Mouse (Mus musculus): Measurements from ENCODE around the gene Camkk2.

Camkk2 gene

DNA sequence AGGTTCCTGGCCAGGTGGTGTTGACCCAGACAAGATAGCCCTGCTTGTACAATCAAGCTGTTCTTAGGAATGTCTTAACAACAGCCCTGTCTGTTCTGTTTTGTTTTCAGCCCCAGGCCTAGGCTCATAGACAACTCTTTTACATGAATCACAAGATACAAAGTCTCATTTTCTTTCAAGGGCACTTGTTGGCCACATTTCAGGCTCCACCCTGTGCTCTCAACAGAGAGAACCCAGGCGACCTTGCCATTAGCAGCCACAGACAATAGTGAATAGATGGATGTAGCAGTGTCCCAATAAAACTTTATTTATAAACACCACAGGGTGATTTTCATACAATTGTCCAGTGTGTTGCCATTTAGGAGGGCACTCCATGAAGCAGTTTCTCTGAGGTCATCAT, 2.9 kb upstream of the Camkk2 start:
- DNase-seq (ENCODE audit: low read depth, low spot score) = no peak

GRCm38 (mm10) chr5:122780791-122781432, 1.7 kb upstream of the Camkk2 start:
- no peak for DNase-seq (ENCODE audit: low read depth, low spot score)

DNA sequence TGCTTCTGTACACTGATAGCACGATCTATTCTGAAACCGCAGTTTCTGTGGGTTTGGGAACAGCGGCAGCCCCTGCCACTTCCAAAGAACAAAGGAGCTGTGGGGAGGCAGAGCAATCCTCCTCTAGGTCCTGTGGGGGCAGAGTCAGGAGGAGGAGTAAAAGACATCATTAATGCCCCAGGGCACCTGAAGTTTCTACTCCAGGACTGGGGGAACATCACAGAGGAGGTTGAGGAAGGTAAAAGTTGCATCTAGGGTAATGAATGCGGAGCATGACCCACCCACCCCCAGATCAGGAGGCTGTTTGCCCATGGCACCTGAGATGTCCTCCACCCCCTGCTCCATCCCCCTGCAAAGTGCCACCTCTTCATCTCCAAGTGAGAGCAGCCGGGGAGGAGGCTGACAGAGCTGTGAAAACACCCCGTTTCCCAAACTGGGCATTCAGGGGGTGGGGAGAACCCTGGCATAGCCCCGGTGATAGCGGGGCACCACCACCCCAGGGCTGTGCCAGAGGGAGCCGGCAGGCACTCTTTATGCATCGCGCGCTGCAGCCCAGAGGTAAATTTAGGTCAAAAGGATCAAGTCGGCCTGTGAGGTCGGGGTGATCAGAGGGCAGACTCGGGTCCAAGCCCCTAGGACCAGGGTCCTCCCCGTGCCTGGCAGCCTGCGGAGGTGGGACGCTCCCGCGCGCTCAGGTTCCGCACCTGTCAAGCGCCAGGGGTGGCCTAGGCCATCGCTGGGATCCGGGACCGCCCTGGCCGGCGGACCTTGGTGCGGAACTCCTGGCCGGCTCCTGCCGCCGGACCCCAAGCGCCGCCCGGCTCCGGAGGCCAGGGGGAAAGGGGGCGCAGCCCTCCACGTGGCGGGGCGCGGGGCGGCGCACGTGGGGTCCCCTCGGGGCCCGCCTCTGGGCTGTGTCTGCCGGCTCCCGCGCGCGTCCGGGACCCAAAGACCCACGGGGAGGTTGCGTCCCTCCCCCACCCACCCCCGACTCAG, 680 bp downstream of the Camkk2 start:
- no peak for DNase-seq (ENCODE audit: low read depth, low spot score)

DNA sequence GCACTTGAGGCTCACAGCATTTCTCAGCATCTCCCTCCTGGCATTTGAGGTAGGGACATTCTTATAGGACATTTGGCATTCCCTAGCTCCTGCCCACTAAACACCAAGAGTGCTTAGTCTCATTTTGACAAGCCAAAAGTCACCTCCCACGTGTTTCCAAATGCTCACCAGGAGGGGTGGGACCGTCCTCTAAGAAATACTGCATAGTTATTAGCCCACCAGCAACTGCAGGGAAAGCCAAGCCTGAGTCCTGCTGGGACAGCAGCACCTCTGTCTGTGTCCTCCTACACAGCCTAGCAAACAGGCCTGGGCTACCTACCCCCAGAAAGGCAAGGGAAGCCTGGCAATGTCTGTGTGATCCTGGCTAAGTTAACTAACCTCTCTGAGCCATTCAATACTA, 1.9 kb downstream of the Camkk2 start:
- no peak for DNase-seq (ENCODE audit: low read depth, low spot score)

GRCm38 (mm10) chr5:122775646-122776286, 3.4 kb downstream of the Camkk2 start:
- DNase-seq (ENCODE audit: low read depth, low spot score) = no peak

GRCm38 (mm10) chr5:122774743-122775611, 4.2 kb downstream of the Camkk2 start:
- peak; percentile 77 for DNase-seq (ENCODE audit: low read depth, low spot score)

DNA sequence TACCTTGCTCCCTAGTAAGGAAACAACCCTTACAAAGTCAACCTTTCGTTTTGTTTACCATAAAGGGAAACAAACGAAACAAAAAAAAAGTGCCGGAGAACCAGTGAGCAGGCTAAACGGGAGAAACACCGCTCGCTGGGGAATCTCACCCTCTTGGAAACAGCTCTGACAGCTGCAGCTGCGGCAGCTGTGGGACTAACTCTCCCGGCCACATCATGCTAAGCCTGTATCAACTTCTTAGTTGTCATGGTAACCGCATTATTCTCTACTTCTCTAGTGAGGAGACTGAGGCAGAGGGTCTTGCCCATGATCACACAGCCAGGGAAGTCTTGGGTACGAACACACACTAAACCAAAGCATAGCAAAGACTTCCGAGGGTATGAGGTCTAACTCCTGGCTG, 5.5 kb downstream of the Camkk2 start:
- no peak for DNase-seq (ENCODE audit: low read depth, low spot score)

DNA sequence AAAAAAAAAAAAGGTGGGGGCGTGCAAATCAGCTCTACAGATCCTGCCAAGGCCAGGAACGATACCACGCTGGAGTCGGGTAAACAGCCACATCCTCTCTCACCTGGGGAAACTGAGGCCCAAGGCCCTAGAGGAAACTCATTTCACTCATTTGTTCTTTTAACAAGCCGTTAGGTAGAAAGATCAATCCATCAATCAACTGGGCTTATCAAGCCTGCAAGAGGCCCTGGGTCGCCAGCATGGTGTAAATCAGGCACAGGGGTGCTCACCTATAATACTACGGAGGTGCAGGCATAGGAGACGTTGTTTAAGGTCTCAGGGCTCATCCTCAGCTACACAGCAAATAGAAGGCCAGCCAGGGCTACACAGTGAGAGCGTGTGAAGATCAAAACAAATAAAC, 7.8 kb downstream of the Camkk2 start:
- DNase-seq (ENCODE audit: low read depth, low spot score) = no peak

- DNase-seq (ENCODE audit: low read depth, low spot score) = no peak
Observed at GRCm38 (mm10) chr5:122770806-122771261, 8.4 kb downstream of the Camkk2 start.

DNA sequence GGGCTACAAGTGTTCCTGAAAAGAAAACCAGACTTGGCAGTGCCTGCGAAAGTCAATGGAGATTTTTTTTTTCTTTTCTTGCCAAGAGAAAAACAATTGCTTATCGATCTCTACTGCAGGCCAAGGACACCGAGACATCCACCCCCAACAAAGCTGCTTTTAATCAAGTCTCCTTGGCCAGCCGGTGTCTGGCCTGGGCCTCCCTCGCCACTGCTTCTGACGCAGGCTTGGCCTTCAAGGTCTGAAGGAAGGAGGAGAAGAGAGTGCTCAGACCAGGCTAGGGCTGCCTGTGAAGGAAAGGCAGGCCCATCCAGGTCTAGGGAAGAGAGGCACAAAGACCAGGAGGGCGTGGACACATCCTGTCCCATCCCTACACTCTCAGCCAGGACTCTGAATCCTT, 8.9 kb downstream of the Camkk2 start:
- no peak for DNase-seq (ENCODE audit: low read depth, low spot score)

DNA sequence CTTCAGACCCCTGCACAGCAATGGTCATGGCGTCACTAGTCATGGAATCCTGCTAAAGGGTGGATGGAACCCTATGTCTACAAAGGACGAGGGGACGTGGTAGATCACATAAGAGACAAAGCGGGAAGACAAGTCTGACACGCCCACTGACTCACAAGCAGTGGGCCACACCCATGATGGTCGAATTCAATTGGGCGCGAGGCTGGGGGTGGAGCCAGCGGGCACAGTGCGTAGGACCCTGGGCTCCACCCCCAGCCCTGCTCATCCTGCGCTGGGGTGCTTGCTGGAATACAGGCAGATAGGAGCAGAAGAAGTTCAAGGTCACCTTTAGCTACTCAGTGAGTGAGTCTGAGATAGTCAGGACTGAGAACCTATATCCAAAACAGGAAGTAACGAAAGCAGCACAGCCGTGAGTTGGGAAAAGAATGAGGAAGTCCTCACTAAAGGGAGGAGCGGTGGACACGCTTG, 10.1 kb downstream of the Camkk2 start:
- DNase-seq (ENCODE audit: low read depth, low spot score) = no peak

DNA sequence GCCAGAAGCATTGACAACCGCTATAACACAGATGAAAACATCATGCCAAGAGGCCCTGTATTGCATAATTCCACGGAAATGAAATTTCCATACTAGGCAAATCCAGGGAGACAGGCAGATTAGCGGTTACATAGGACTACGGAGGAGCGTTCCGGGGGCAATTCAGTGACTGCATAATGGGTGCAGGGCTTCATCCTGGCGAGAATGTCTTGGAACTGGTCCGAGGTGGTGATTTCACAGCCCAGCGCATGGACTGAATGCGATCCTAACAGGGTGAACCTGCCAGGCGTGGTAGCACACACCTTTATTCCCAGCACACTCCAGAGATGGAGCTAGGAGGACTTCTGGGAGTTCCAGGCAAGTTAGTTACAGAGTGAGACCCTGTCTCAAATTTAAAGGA, 11.9 kb downstream of the Camkk2 start:
- no peak for DNase-seq (ENCODE audit: low read depth, low spot score)

GRCm38 (mm10) chr5:122764032-122764464, 15.2 kb downstream of the Camkk2 start:
- DNase-seq (ENCODE audit: low read depth, low spot score) = no peak

- no peak for DNase-seq (ENCODE audit: low read depth, low spot score)
Observed at GRCm38 (mm10) chr5:122763271-122764031, 15.8 kb downstream of the Camkk2 start.

GRCm38 (mm10) chr5:122756680-122757079, 22.5 kb downstream of the Camkk2 start:
- DNase-seq (ENCODE audit: low read depth, low spot score) = no peak

- no peak for DNase-seq (ENCODE audit: low read depth, low spot score)
Observed at GRCm38 (mm10) chr5:122756144-122756543, 23.1 kb downstream of the Camkk2 start.

DNA sequence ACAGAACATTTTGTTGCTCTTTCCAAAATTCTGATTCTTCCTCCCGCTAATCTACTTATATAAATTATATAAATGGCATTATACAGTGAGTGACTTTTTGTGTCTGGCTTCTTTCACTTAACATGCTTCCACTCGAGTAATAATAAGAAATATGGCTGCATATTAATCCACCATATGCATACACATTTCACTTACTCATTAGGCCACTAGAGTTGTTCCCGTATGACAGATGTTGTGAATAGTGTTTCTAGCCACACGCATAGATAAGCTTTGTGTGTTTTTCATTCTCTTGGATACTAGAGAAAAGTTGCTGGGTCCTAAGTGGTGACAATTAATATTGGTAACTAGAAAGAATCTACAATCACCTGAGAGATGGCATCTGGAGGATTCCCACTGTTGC, 23.6 kb downstream of the Camkk2 start:
- no peak for DNase-seq (ENCODE audit: low read depth, low spot score)

DNA sequence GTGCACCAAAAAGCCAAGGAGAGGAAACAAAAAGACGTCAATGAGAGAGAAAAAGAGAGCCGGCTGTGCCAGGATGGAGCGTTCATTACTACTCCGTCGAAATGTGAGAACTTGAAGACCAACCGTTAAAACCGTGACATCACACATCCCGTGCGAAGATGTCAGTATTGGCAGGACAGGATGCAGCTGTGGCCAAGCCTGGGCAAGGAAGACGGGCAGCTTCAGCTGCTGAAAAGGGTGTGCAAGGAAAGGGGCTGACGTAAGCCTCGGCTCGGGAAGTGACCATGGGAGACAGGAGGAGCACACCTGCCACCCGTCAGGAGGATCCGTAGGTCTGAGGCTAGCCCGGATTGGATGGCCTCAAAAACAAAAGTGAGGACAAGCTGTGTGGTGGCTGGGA, 24.7 kb downstream of the Camkk2 start:
- no peak for DNase-seq (ENCODE audit: low read depth, low spot score)

DNA sequence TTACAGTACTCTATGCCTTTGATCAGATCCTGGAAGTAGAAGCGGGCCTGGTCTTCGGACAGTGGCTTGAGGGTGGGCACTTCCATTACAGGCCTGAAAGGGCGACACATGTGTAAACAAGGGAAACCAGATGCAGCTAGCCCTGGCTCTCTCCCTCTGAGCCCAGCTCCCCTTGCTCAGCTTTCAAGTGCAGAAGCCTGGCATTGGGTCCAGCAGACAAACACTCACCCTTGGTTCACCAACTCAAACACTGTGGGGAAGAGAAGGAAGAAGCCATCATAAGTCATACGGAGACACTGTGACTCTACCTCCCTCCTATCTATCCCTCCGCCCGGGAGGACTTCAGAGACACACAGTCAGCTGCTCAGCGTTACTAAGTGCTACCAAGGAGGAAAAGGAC, 31.3 kb downstream of the Camkk2 start:
- DNase-seq (ENCODE audit: low read depth, low spot score) = no peak

DNA sequence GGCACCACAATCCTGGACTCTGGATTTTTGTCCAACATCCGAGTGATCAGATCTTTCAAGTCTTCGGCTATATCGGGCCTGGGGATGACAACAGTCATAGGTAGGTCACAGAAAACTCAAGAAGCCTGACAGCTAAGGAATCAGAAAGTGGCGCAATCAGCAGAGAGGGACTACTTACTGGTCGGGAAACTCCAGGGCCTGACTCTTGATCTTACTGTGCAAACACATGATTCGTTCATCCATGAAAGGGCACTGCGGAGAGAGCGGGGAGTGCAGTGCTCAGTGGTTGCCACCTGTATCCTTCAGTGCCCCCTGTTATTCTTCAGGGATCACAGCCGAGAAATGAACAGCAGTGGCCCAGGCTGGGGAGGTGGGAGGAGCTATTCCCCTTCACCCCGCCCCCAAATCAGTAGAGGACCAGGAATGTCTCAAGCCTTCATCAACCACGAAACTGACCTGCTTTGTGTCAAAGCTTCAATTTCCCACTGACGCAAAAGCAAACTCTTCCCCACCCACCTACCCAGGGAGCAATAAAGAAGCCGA, 35.3 kb downstream of the Camkk2 start:
- no peak for DNase-seq (ENCODE audit: low read depth, low spot score)
